Mouse (Mus musculus): ENCODE data around the gene Krtap12-1. TPM values are rescaled to one million over a fixed set of nuclear protein-coding genes. Genes with fewer than 3 reads are reported as not detected.
"Not testable (repeated sequence)": the region's sequence is repeated elsewhere in the genome, so short reads cannot be mapped to it uniquely, and the experiment has no call there.

Krtap12-1 gene
- not detected for total RNA-seq (2021)
- long read RNA-seq, experiment 1 = 0 reads
- long read RNA-seq, experiment 2 = 0 reads

- not testable (repeated sequence) for DNase-seq (ENCODE audit: low spot score)
Measured at GRCm38 (mm10) chr10:77720299-77720698, at the start of gene Krtap12-1. Gene Krtap12-1 (plus strand): TSS chr10:77720599.

DNA sequence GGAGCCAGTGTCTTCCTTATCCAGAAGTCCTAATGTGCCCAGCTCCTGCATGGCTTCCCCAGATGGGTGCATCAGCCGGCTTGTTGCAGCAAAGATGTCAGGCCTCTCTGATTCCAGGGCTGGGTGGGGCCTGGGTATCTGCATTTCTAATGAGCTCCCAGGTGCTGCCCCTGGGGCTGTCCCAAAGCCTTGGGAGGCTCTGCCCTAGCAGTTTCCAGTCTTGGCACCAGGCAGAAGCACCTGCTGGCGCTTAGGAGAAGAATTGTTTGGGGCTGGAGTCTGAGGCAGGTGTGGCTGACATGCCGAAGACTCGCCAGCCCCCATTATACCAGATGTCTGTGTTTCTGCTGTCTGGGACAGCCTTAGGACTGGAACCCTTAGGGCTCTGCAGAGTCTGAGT lies 49.7 kb upstream of the Krtap12-1 start:
- DNase-seq (ENCODE audit: low spot score) = no peak

DNA sequence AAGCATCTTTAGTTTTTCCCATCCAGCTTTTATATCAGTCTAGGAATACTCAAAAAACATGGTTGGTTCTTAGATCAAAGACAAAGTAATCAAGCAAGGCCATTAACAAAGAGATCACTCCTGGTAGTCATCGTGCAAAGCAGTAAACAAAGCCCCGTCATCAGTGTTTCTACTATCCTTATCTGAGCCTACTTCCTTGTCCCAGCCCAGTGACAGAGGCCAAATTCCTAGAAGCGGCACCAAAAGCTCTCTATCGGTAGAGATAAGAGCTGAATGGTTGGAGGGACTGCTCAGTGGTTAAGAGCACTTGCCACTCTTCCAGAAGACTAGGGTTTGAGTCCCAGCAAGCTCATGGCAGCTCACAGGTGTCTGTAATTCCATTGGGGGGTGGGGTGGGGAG lies 48.9 kb upstream of the Krtap12-1 start:
- DNase-seq (ENCODE audit: low spot score) = no peak

DNA sequence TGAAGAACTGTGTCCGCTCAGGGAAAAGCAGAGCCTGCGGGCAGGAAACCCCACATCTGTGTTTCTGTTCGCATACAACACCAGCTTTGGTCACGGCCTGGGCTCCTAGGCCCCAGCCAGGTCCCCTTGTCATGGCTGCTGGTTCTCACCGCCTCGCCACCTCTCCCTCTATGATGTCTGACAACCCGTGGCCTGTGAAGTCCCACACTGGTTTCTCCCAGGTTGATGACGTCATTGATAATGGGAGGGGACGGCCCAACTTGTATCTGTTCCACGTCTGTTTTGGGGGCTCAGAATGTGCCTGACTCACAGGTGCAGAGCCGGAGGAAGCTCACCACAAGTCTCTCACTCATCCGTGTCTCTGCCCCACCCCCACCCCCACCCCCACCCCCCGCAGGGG lies 46.6 kb upstream of the Krtap12-1 start:
- DNase-seq (ENCODE audit: low spot score) = no peak

DNA sequence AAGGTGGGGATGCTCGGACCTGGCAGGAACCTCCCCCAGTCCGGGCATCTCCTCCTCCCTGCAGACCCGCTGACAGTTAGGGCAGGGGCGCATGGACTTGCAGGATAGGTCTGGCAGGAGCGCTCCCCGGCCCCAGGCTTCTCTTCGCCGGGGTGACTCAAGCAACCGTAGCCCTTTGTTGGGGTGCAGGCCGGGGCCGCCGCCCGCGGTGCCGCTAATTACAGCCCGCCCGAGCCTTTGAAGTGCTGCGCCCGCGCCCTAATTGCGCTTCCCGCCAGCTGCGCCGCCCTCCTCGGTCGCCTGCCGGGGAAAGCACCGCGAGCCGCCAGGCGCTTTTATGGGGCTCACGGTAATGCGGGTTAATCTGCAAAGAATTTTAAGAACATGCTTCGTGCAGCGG lies 42.8 kb upstream of the Krtap12-1 start:
- DNase-seq (ENCODE audit: low spot score) = no peak

GRCm38 (mm10) chr10:77682994-77683393 lies 37.4 kb upstream of the Krtap12-1 start:
- DNase-seq (ENCODE audit: low spot score) = no peak

- no peak for DNase-seq (ENCODE audit: low spot score)
Measured at GRCm38 (mm10) chr10:77684181-77684580, 36.2 kb upstream of the Krtap12-1 start.

GRCm38 (mm10) chr10:77685895-77686664 lies 34.3 kb upstream of the Krtap12-1 start, which contains the start of gene Tspear:
Gene Tspear (plus strand): TSS chr10:77686569.
- DNase-seq (ENCODE audit: low spot score) = no peak

- DNase-seq (ENCODE audit: low spot score) = no peak
Measured at GRCm38 (mm10) chr10:77687021-77687420, 33.4 kb upstream of the Krtap12-1 start.

DNA sequence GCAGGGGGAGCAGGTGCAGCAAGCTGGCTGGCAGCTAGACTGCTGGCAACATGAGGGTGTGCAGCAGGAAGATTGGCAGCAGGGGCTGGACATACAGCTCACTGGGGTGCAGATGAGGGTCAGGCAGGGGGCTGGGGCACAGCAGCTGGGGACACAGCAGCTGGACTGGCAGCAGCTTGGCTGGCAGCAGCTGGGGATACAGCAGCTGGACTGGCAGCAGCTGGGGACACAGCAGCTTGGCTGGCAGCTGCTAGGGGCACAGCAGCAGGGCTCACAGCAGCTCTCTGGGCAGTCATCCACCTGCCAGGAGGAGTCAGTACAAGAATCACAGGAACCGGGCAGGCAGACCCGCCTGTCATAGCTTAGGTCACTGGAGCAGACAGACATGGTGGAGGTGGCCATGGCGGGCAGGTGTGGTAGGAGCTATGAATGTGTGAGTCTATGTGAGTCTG lies 30.0 kb upstream of the Krtap12-1 start, which contains the start of gene Gm19402:
TSS of gene Gm19402 (minus strand) at position 402 of the 452 bp plus-strand sequence.
- DNase-seq (ENCODE audit: low spot score) = not testable (repeated sequence)

- no peak for DNase-seq (ENCODE audit: low spot score)
Measured at GRCm38 (mm10) chr10:77697133-77697532, 23.3 kb upstream of the Krtap12-1 start, which contains the start of gene Gm9508. Gene Gm9508 (minus strand): TSS chr10:77697233.

DNA sequence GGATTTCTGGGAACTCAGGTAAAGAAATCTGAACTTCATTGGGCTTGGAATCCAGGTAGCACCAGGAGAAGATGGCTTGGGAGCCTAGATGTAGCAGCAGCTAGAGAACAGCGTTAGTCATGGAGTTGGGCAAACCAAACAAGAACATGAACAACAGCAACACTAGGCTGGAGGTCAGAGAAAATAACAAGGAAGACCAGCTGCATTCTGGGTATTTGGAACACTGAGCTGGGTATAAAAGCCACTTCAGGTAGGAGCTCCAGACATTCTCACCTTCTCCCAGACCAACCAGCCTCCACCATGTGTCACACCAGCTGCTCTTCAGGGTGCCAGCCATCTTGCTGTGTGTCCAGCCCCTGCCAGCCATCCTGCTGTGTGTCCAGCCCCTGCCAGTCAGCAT lies 14.1 kb upstream of the Krtap12-1 start, which contains the start of gene Gm10272:
TSS of gene Gm10272 (plus strand) at position 301 of the 400 bp plus-strand sequence.
- DNase-seq (ENCODE audit: low spot score) = no peak

GRCm38 (mm10) chr10:77709831-77710230 lies 10.6 kb upstream of the Krtap12-1 start:
- no peak for DNase-seq (ENCODE audit: low spot score)

GRCm38 (mm10) chr10:77711157-77711556 lies 9.2 kb upstream of the Krtap12-1 start, which contains the start of gene Gm10024:
Gene Gm10024 (plus strand): TSS chr10:77711457.
- not testable (repeated sequence) for DNase-seq (ENCODE audit: low spot score)

DNA sequence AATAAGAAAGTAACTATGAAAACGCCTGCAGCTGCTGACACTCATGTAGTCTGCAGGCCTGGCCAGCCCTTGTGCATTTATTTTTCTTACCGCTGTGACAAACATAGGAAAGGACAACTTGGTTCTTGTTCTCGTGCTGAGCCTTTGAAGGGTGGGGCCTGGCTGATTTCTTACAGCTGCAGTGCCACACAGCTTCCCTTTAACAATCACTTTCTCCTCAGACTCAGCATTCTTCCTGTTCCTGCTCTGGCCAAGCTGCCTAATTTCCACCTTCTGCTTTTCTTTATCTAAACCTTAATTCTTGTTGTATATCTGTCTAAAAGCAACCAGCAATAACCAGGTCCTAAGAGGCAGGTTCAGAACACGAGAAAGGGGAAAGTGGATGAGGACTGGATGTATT lies 6.7 kb upstream of the Krtap12-1 start:
- no peak for DNase-seq (ENCODE audit: low spot score)

DNA sequence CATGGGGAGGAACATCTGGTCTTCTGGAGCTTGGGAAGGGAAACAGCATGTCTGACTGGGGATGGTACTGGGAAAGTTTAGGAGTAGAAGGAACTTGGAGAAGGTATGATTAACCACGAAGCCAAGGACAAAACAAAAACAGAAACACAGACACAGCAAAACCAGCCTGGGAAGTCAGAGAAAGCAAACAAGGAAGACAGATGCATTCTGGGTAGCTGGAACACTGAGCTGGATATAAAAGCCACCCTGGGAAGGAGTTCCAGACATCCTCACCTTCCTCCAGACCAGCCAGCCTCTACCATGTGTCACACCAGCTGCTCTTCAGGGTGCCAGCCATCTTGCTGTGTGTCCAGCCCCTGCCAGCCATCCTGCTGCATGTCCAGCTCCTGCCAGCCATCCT lies 4.9 kb upstream of the Krtap12-1 start, which contains the start of gene Gm10142:
TSS of gene Gm10142 (plus strand) at position 301 of the 400 bp plus-strand sequence.
- DNase-seq (ENCODE audit: low spot score) = no peak

GRCm38 (mm10) chr10:77724855-77725254 lies 4.5 kb downstream of the Krtap12-1 start:
- no peak for DNase-seq (ENCODE audit: low spot score)

DNA sequence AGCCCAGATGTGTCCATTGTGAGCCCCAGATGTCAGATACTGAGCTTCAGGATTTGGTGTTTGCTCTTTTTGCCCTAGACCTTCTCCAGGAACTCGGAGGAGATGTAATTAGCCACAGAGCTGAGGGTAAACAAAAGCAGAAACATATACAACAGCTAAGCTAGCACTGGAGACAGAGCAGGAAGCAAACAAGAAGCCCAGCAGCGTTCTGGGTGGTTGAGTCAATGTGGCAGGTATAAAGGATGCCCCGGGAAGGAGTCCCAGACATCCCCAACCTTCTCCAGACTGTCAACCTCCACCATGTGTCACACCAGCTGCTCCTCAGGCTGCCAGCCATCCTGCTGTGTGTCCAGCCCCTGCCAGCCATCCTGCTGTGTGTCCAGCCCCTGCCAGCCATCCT lies 5.8 kb downstream of the Krtap12-1 start, which contains the start of gene Gm10100:
TSS of gene Gm10100 (plus strand) at position 301 of the 400 bp plus-strand sequence.
- no peak for DNase-seq (ENCODE audit: low spot score)

GRCm38 (mm10) chr10:77728280-77728679 lies 7.9 kb downstream of the Krtap12-1 start:
- no peak for DNase-seq (ENCODE audit: low spot score)

DNA sequence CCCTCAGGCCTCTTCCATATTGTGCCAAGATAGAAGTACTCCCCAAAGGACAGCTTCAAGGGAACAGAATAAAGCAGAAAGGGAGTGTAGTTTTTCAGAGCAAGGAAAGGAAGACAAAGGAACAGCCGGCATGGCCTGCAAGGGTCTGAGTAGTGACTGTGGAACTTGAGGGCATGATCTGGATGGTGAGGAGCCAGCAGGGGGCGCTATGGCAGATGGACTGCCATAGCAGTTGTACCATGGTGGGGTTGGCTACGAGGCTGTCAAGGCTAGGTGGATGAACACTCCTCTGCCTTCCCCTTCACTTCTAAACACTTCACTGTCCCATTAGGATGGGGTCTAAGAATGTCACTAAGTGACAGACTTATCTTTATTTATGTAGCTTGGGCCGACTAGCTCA lies 8.8 kb downstream of the Krtap12-1 start:
- no peak for DNase-seq (ENCODE audit: low spot score)

DNA sequence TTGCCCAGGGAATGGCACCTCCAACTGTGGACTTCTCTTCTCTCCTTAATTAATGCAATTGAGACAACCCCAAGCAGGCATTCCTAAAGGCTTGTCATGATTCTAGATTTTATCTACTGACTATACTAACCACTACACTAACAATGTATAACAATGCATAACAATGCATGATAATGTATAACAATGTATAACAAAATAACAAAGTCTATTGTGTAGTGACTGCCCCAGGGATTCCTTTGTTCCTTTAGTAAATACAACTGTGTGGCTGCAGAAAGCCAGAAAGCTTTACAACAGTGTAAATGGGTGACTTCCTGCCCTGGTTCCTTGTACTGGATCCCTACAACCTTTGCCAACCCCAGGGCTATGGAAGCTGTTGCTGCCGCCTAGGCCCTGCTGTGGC lies 15.5 kb downstream of the Krtap12-1 start:
- no peak for DNase-seq (ENCODE audit: low spot score)

DNA sequence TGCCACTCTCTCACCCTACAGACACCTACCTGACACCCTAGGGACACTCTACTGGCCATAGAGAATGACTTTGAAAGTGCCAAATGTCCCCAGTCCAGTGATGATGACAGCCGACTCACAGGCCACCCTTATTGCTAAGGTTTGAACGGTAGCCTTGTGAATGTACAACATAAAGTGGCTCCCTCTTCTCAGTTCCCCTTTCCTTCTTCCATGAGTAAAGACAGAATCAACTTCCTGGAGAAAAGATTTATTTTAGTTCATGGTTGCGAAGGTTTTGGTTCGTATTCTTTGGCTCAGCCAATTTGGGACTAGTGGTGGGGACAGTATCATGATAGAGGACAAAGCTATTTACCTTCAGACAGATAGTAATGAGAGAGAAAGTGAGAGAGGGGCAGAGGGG lies 18.5 kb downstream of the Krtap12-1 start:
- no peak for DNase-seq (ENCODE audit: low spot score)
